ENCODE assay signal across 7 mouse cellular contexts in the genomic region with DNA sequence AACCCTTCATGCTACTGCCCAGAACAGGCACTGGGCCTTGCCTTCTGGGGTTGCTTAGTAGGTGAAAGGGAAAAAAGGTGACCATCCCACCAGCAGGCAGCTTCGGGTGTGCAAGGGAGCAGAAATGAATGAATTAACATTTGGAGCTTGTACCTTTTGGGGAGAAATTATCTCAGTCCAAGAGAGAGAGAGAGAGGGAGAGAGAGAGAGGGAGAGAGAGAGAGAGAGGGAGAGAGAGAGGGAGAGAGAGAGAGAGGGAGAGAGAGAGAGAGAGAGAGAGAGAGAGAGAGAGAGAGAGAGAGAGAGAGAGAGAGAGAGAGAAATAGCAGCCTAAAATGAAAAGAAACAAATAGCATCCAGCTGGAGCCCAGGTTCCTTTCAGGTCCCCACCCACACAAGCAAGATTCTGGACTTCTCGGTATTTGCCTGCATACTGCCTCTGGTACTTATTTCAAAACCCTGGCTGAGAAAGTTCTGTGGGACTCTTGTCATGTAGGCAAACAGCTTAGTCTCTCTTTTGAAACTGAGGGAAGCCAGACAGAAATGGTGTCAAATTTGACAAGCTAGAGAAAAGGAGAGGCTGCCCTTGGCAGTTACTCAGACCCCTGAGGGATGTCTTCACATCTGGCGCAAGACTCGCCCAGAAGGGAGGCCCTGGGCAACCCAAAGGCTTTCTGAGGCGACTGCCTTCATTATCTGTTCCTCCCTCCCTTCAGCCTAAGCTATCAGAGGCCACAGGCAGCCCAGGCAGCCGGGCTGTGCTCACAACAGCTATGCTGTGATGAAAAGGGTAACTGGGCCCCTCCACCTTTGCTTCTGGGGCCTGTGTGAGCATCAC.
DNase-seq lines count a peak whose midpoint lies in the region; ATAC-seq and TF ChIP-seq lines count a peak whose summit lies in the region.

No protein-coding gene starts in this region.

- TF ChIP-seq EP300 in liver, embryonic 14.5 days (IDR thresholded peaks at IDR 0.05; ENCODE audit: low read depth) = peak; percentile 96

- no peak for DNase-seq in midbrain, embryonic 11.5 days (ENCODE audit: low spot score, missing footprints)
- DNase-seq in midbrain, postnatal 0 days (ENCODE audit: low spot score) = no peak
- peak; percentile 92 to 93 (median 92) for DNase-seq in liver, embryonic 14.5 days (ENCODE audit: low read depth in 3 of 3, low spot score in 3 of 3)
- peak; percentile 71 for DNase-seq in thymus, postnatal 4 days
- no peak for DNase-seq in ovary, postnatal 36 days (ENCODE audit: low spot score)
- DNase-seq in cerebellum, postnatal 14 days = no peak

- 33% methylated on average over 6 of the region's 6 CpGs for WGBS in midbrain, embryonic 11.5 days
- WGBS in midbrain, postnatal 0 days = 28% methylated on average over 6 of the region's 6 CpGs
- WGBS in liver, embryonic 14.5 days (ENCODE audit: insufficient replicate concordance) = 16% methylated on average over 6 of the region's 6 CpGs

- no peak for TF ChIP-seq POLR2A in embryonic fibroblast, embryonic 13.5 days (IDR thresholded peaks at IDR 0.05; ENCODE audit: low read depth, low read length)

- no peaks in the 10 kb centered on the region for H3K27me3 ChIP-seq in midbrain, embryonic 11.5 days (ENCODE audit: control insufficient read depth, insufficient read depth, low read length)
- H3K27me3 ChIP-seq in midbrain, postnatal 0 days (ENCODE audit: insufficient read depth, low read length) = no peaks in the 10 kb centered on the region
- no peaks in the 10 kb centered on the region for H3K27me3 ChIP-seq in liver, embryonic 14.5 days (ENCODE audit: control insufficient read depth, insufficient read depth, low read length)

- no peaks in the 10 kb centered on the region; the same call in 1 of the 2 replicates for H3K4me1 ChIP-seq in midbrain, embryonic 11.5 days (ENCODE audit: control insufficient read depth, insufficient read depth, low read length)
- no peaks in the 10 kb centered on the region for H3K4me1 ChIP-seq in midbrain, postnatal 0 days (ENCODE audit: insufficient read depth, low read length)
- peaks cover 13% of the 10 kb centered on the region for H3K4me1 ChIP-seq in embryonic fibroblast, embryonic 13.5 days (ENCODE audit: control insufficient read depth, insufficient read depth, low read length)
- peaks cover 63 to 72% of the 10 kb centered on the region in 2 experiments for H3K4me1 ChIP-seq in liver, embryonic 14.5 days (replicated peaks; ENCODE audit: control insufficient read depth in 2 of 2, insufficient read depth in 2 of 2, low read length in 1 of 2)

- TF ChIP-seq CTCF in midbrain, postnatal 0 days (IDR thresholded peaks at IDR 0.05) = no peak
- no peak for TF ChIP-seq CTCF in embryonic fibroblast, embryonic 13.5 days (IDR thresholded peaks at IDR 0.05; ENCODE audit: borderline replicate concordance, insufficient read depth, low read length)
- TF ChIP-seq CTCF in liver, embryonic 14.5 days (IDR thresholded peaks at IDR 0.05; ENCODE audit: low read depth) = no peak

- H3K27ac ChIP-seq in midbrain, embryonic 11.5 days (ENCODE audit: low read depth, low read length) = no peak overlapping the region
- no peak overlapping the region for H3K27ac ChIP-seq in midbrain, postnatal 0 days (ENCODE audit: low read depth, low read length)
- H3K27ac ChIP-seq in embryonic fibroblast, embryonic 13.5 days (ENCODE audit: insufficient read depth, low read length) = peak overlapping the region; percentile 20; the same call in 1 of the 2 replicates
- peak overlapping the region; percentile 97 for H3K27ac ChIP-seq in liver, embryonic 14.5 days

- no peak overlapping the region for H3K4me3 ChIP-seq in midbrain, embryonic 11.5 days (ENCODE audit: low read depth, low read length)
- H3K4me3 ChIP-seq in midbrain, postnatal 0 days (ENCODE audit: low read depth, low read length) = no peak overlapping the region
- no peak overlapping the region for H3K4me3 ChIP-seq in embryonic fibroblast, embryonic 13.5 days (ENCODE audit: insufficient read depth, low read length)
- H3K4me3 ChIP-seq in liver, embryonic 14.5 days (ENCODE audit: insufficient read depth in 1 of 2, low read depth in 2 of 2, low read length in 2 of 2) = peak overlapping the region; percentile 29 to 38; a peak in 3 of 4 replicates

- no peaks in the 10 kb centered on the region for H3K36me3 ChIP-seq in midbrain, embryonic 11.5 days (ENCODE audit: control insufficient read depth, insufficient read depth, low read length)
- H3K36me3 ChIP-seq in midbrain, postnatal 0 days (ENCODE audit: insufficient read depth, low read length) = no peaks in the 10 kb centered on the region
- no peaks in the 10 kb centered on the region for H3K36me3 ChIP-seq in liver, embryonic 14.5 days (replicated peaks; ENCODE audit: control insufficient read depth, insufficient read depth, low read depth)

- no peak for ATAC-seq in midbrain, embryonic 11.5 days (ENCODE audit: low FRiP score)
- no peak for ATAC-seq in midbrain, postnatal 0 days (ENCODE audit: low FRiP score)
- peak; percentile 96 for ATAC-seq in liver, embryonic 14.5 days (ENCODE audit: insufficient read depth)

- H3K4me2 ChIP-seq in midbrain, embryonic 11.5 days = no peak overlapping the region
- H3K4me2 ChIP-seq in midbrain, postnatal 0 days (ENCODE audit: low read depth, low read length, poor library complexity, severe bottlenecking) = no peak overlapping the region
- peak overlapping the region; percentile 74 for H3K4me2 ChIP-seq in liver, embryonic 14.5 days (ENCODE audit: low read depth)

- 0 out of 2 replicates have a peak overlapping the region, but pooled peaks have one; percentile 30 for H3K9ac ChIP-seq in midbrain, embryonic 11.5 days (ENCODE audit: low read length)
- H3K9ac ChIP-seq in midbrain, postnatal 0 days (replicated peaks; ENCODE audit: low read length, poor library complexity, severe bottlenecking) = no peak overlapping the region
- peak overlapping the region; percentile 80 for H3K9ac ChIP-seq in liver, embryonic 14.5 days (replicated peaks)

- H3K9me3 ChIP-seq in midbrain, embryonic 11.5 days (ENCODE audit: control insufficient read depth, low read length) = no peaks in the 10 kb centered on the region
- no peaks in the 10 kb centered on the region for H3K9me3 ChIP-seq in midbrain, postnatal 0 days (ENCODE audit: low read length)
- H3K9me3 ChIP-seq in liver, embryonic 14.5 days (ENCODE audit: control insufficient read depth, low read length) = no peaks in the 10 kb centered on the region

Comparison
In these comparisons a context has a peak if more than half of its experiments do, and no peak if none do; other contexts are left out.
1. DNase-seq: peak in liver, embryonic 14.5 days (3 of 3) and thymus, postnatal 4 days (single experiment); none in midbrain, embryonic 11.5 days (single experiment), midbrain, postnatal 0 days (single experiment), ovary, postnatal 36 days (single experiment) and cerebellum, postnatal 14 days (0 of 2).
2. H3K27ac ChIP-seq: peak in embryonic fibroblast, embryonic 13.5 days (single experiment) and liver, embryonic 14.5 days (single experiment); none in midbrain, embryonic 11.5 days (single experiment) and midbrain, postnatal 0 days (single experiment).
3. H3K4me3 ChIP-seq: peak in liver, embryonic 14.5 days (2 of 2); none in midbrain, embryonic 11.5 days (single experiment), midbrain, postnatal 0 days (single experiment) and embryonic fibroblast, embryonic 13.5 days (single experiment).